Mouse (Mus musculus): ENCODE results near the gene Fuk. TPM values are rescaled to one million over a fixed set of nuclear protein-coding genes. Genes with fewer than 3 reads are reported as not detected.
A peak's percentile ranks its signal among the peaks of the same experiment; 100 is the strongest.
"Not testable (repeated sequence)": the region's sequence is repeated elsewhere in the genome, so short reads cannot be mapped to it uniquely, and the experiment has no call there.

Fuk gene
- polyA plus RNA-seq, 1 experiment, result 13.2 TPM

- WGBS, result 93% methylated on average over 8 of the region's 8 CpGs
Measured at GRCm38 (mm10) chr8:110888441-110888840, 13.8 kb downstream of the Fuk start.

GRCm38 (mm10) chr8:110887551-110887950 is 14.7 kb downstream of the Fuk start:
- no peak for DNase-seq (ENCODE audit: low read depth, low spot score)
- WGBS, result 85% methylated on average over 10 of the region's 10 CpGs

More at GRCm38 (mm10) chr8:110888441-110888840, 13.8 kb downstream of the Fuk start:
- no peak for DNase-seq (ENCODE audit: low read depth, low spot score)

- 89% methylated on average over 3 of the region's 3 CpGs for WGBS
- DNase-seq (ENCODE audit: low read depth, low spot score), result no peak
Measured at GRCm38 (mm10) chr8:110886634-110887033, 15.7 kb downstream of the Fuk start.

- 93% methylated on average over 18 of the region's 18 CpGs for WGBS
- DNase-seq (ENCODE audit: low read depth, low spot score), result no peak
Measured at GRCm38 (mm10) chr8:110883824-110884223, 18.5 kb downstream of the Fuk start.

GRCm38 (mm10) chr8:110881741-110882310 is 20.5 kb downstream of the Fuk start:
- DNase-seq (ENCODE audit: low read depth, low spot score), result no peak
- WGBS, result 94% methylated on average over 10 of the region's 10 CpGs

- DNase-seq (ENCODE audit: low read depth, low spot score), result no peak
- 79% methylated on average over 4 of the region's 4 CpGs for WGBS
Measured at GRCm38 (mm10) chr8:110877862-110878261, 24.4 kb downstream of the Fuk start.

- DNase-seq (ENCODE audit: low read depth, low spot score), result no peak
- WGBS, result 93% methylated on average over 2 of the region's 2 CpGs
Measured at GRCm38 (mm10) chr8:110870501-110870900, 31.8 kb downstream of the Fuk start.

- not testable (repeated sequence) for DNase-seq (ENCODE audit: low read depth, low spot score)
- 92% methylated on average over 7 of the region's 7 CpGs for WGBS
Measured at GRCm38 (mm10) chr8:110861347-110862025, 40.8 kb downstream of the Fuk start.

- WGBS, result 71% methylated on average over 7 of the region's 7 CpGs
Measured at GRCm38 (mm10) chr8:110859651-110860501, 42.4 kb downstream of the Fuk start.

GRCm38 (mm10) chr8:110856760-110857461 is 45.4 kb downstream of the Fuk start:
- no peak for DNase-seq (ENCODE audit: low read depth, low spot score)
- WGBS, result 70% methylated on average over 5 of the region's 5 CpGs

More at GRCm38 (mm10) chr8:110859651-110860501, 42.4 kb downstream of the Fuk start:
- DNase-seq (ENCODE audit: low read depth, low spot score), result no peak

GRCm38 (mm10) chr8:110856073-110856472 is 46.2 kb downstream of the Fuk start:
- WGBS, result 88% methylated on average over 4 of the region's 4 CpGs
- not testable (repeated sequence) for DNase-seq (ENCODE audit: low read depth, low spot score)

GRCm38 (mm10) chr8:110851186-110851585 is 51.1 kb downstream of the Fuk start:
- no peak for DNase-seq (ENCODE audit: low read depth, low spot score)
- 92% methylated on average over 10 of the region's 10 CpGs for WGBS

- no peak for DNase-seq (ENCODE audit: low read depth, low spot score)
- WGBS, result 34% methylated on average over 14 of the region's 14 CpGs
Measured at GRCm38 (mm10) chr8:110847645-110848495, 54.4 kb downstream of the Fuk start.

- WGBS, result under 1% methylated on average over 13 of the region's 13 CpGs
- no peak for DNase-seq (ENCODE audit: low read depth, low spot score)
Measured at GRCm38 (mm10) chr8:110847171-110847549, 55.1 kb downstream of the Fuk start.

GRCm38 (mm10) chr8:110846405-110847170 is 55.7 kb downstream of the Fuk start, which contains the start of the genes Cog4 and Sf3b3:
Gene Cog4, plus strand, starts transcription at chr8:110846600.
Gene Sf3b3, minus strand, starts transcription at chr8:110846787.
- under 1% methylated on average over 53 of the region's 53 CpGs for WGBS
- peak; percentile 67 for DNase-seq (ENCODE audit: low read depth, low spot score)

GRCm38 (mm10) chr8:110845821-110846404 is 56.4 kb downstream of the Fuk start:
- DNase-seq (ENCODE audit: low read depth, low spot score), result no peak
- WGBS, result 1% methylated on average over 17 of the region's 17 CpGs

- no peak for DNase-seq (ENCODE audit: low read depth, low spot score)
- WGBS, result 58% methylated on average over 3 of the region's 3 CpGs
Measured at GRCm38 (mm10) chr8:110844941-110845340, 57.3 kb downstream of the Fuk start.

- 53% methylated on average over 5 of the region's 5 CpGs for WGBS
- DNase-seq (ENCODE audit: low read depth, low spot score), result no peak
Measured at GRCm38 (mm10) chr8:110843207-110843606, 59.1 kb downstream of the Fuk start.

Data from large intestine, adult 2 months (tissue).